Mouse (Mus musculus) myocyte (in vitro differentiated cells): ENCODE data around the gene Cep95.

Experiments used
- CEBPB ChIP-seq: IDR thresholded peaks from 2 replicates; pipeline ENCODE4 v1.6.1; 2011; ENCODE audit warnings: mild to moderate bottlenecking, moderate library complexity; ENCODE audit not compliant: poor library complexity, insufficient read depth, severe bottlenecking
- E2F4 ChIP-seq: IDR thresholded peaks from one replicate; pipeline ENCODE4 v1.6.1; 2011; ENCODE audit warnings: mild to moderate bottlenecking, control low read depth, moderate library complexity; ENCODE audit not compliant: insufficient read depth
- MAX ChIP-seq: IDR thresholded peaks from one replicate; pipeline ENCODE4 v1.6.1; 2011; ENCODE audit warnings: low read depth, mild to moderate bottlenecking, control low read depth
- MYOD1 ChIP-seq, 3 experiments: IDR thresholded peaks; one replicate each; pipeline ENCODE4 v1.6.1; 2011; ENCODE audit warnings: control low read depth in 2 of 3, low read depth in 2 of 3, mild to moderate bottlenecking in 2 of 3, moderate library complexity in 1 of 3; ENCODE audit not compliant: insufficient read length in 2 of 3, control insufficient read depth in 1 of 3
- MYOG ChIP-seq, 3 experiments: IDR thresholded peaks; one replicate each; pipeline ENCODE4 v1.6.1; 2011; ENCODE audit warnings: control low read depth in 2 of 3, low read depth in 2 of 3, mild to moderate bottlenecking in 2 of 3; ENCODE audit not compliant: insufficient read length in 2 of 3, control insufficient read depth in 1 of 3, insufficient read depth in 1 of 3
- POLR2A ChIP-seq: IDR thresholded peaks from one replicate; pipeline ENCODE4 v1.6.1; 2011; ENCODE audit warnings: low read depth, mild to moderate bottlenecking, control low read depth, moderate library complexity; ENCODE audit not compliant: insufficient read length
- POLR2AphosphoS2 ChIP-seq: IDR thresholded peaks from one replicate; pipeline ENCODE4 v1.6.1; 2011; ENCODE audit warnings: low read depth, control low read depth; ENCODE audit not compliant: insufficient read length
- REST ChIP-seq: IDR thresholded peaks from one replicate; pipeline ENCODE4 v1.6.1; 2011; ENCODE audit warnings: mild to moderate bottlenecking, control low read depth, moderate library complexity; ENCODE audit not compliant: insufficient read depth, insufficient read length
- SRF ChIP-seq: IDR thresholded peaks from one replicate; pipeline ENCODE4 v1.6.1; 2011; ENCODE audit warnings: low read depth; ENCODE audit not compliant: control insufficient read depth, insufficient read length
- TCF12 ChIP-seq: IDR thresholded peaks from one replicate; pipeline ENCODE4 v1.6.1; 2011; ENCODE audit warnings: mild to moderate bottlenecking, control low read depth; ENCODE audit not compliant: poor library complexity, insufficient read depth, severe bottlenecking
- TCF3 ChIP-seq: IDR thresholded peaks from one replicate; pipeline ENCODE4 v1.6.1; 2011; ENCODE audit warnings: low read depth, control low read depth; ENCODE audit not compliant: insufficient read length
- USF1 ChIP-seq: IDR thresholded peaks from one replicate; pipeline ENCODE4 v1.6.1; 2011; ENCODE audit warnings: low read depth, mild to moderate bottlenecking, control low read depth, moderate library complexity

DNA sequence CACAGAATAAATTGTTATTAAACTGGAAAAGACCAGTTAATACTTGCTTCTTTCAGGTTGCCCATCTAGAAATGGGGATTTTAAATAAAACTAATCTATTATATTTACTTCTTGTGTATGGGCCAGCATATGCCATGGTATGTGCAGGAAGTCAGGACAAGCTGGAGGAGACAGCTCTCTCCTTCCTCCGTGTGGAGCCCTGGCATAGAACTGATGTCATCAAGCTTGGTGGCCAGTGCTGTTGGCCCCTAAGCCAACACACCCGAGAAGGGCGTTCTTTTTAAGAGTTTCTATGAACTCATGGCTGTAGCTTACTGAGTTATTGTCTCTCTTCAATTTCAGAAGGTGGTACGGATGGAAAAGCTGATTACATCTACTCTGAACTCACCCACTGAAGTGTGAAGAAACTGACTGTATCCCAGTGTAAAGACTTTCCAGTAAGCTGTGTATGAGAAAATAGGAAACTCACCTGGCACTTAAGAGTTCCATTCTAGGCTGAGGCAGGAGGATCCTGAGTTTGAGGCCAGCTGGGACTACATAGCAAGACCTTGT lies 22.4 kb upstream of the Cep95 start:
- TF ChIP-seq CEBPB (no peak), POLR2A (no peak), USF1 (no peak), MAX (no peak), TCF12 (no peak), POLR2AphosphoS2 (no peak), E2F4 (no peak), MYOD1 (IDR thresholded peaks at IDR 0.05; ENCODE audit: control insufficient read depth in 1 of 3, insufficient read length in 2 of 3, low read depth in 2 of 3) (no peak), REST (no peak), SRF (no peak), MYOG (IDR thresholded peaks at IDR 0.05; ENCODE audit: control insufficient read depth in 1 of 3, insufficient read depth in 1 of 3, insufficient read length in 2 of 3, low read depth in 2 of 3) (no peak), TCF3 (no peak)
